Mouse (Mus musculus) adrenal gland (tissue): ENCODE measurements around the gene Sec22b.

Source experiments
- intact Hi-C: fragments of 180-260 bp; cut with DNase I; formaldehyde crosslinking; loops from one replicate; pipeline ENCODE4 v1.15.1; 2025
- long read RNA-seq, 2 experiments: library from polyadenylated mRNA; unstranded; transcript quantifications; one replicate each; pipeline ENCODE4 v2.0.0; 2020; ENCODE audit warnings: borderline replicate concordance in 1 of 2; ENCODE audit not compliant: insufficient replicate concordance in 1 of 2

The Sec22b gene
- long read RNA-seq, experiment 1, transcript Sec22b-201 (5 exons, 2,810 nt), result major isoform, 148 of 159 reads
- long read RNA-seq, experiment 1, partial matches to known transcripts, result 0 of 159 reads
- long read RNA-seq, experiment 1, other reads (novel, unspliced or antisense), result 9 of 159 reads
- long read RNA-seq, experiment 2, transcript Sec22b-201 (5 exons, 2,810 nt), result major isoform, 87 of 94 reads
- long read RNA-seq, experiment 2, partial matches to known transcripts, result 1 of 94 reads
- long read RNA-seq, experiment 2, other reads (novel, unspliced or antisense), result 4 of 94 reads

GRCm38 (mm10) chr3:97900516-97901490 is at the start of gene Sec22b:
Gene Sec22b (plus strand): TSS chr3:97901190.
- intact Hi-C loops, result no loop called here

GRCm38 (mm10) chr3:97851803-97852202 is 49.2 kb upstream of the Sec22b start:
- intact Hi-C loops, result no loop called here

- intact Hi-C loops, result no loop called here
Observed at GRCm38 (mm10) chr3:97854575-97855384, 46.2 kb upstream of the Sec22b start.

- intact Hi-C loops, result no loop called here
Observed at GRCm38 (mm10) chr3:97859400-97859799, 41.6 kb upstream of the Sec22b start.

GRCm38 (mm10) chr3:97860820-97861451 is 40.1 kb upstream of the Sec22b start:
- intact Hi-C loops, result no loop called here

GRCm38 (mm10) chr3:97866696-97867095 is 34.3 kb upstream of the Sec22b start:
- intact Hi-C loops, result no loop called here

- intact Hi-C loops, result no loop called here
Observed at GRCm38 (mm10) chr3:97867221-97868023, 33.6 kb upstream of the Sec22b start.

GRCm38 (mm10) chr3:97868024-97868689 is 32.8 kb upstream of the Sec22b start:
- intact Hi-C loops, result no loop called here

GRCm38 (mm10) chr3:97868733-97869132 is 32.3 kb upstream of the Sec22b start:
- intact Hi-C loops, result no loop called here

- intact Hi-C loops, result no loop called here
Observed at GRCm38 (mm10) chr3:97869730-97870129, 31.3 kb upstream of the Sec22b start.

GRCm38 (mm10) chr3:97874777-97875176 is 26.2 kb upstream of the Sec22b start:
- intact Hi-C loops, result loop anchor here (5.0 kb wide), 1 partner anchor 107 kb away; no protein-coding TSS in a partner anchor

GRCm38 (mm10) chr3:97876259-97876658 is 24.7 kb upstream of the Sec22b start:
- intact Hi-C loops, result loop anchor here (5.0 kb wide), 1 partner anchor 109 kb away; no protein-coding TSS in a partner anchor

- intact Hi-C loops, result loop anchor here (2.0 to 5.0 kb wide), 2 partner anchors 112 to 196 kb away; no protein-coding TSS in a partner anchor
Observed at GRCm38 (mm10) chr3:97879222-97879621, 21.8 kb upstream of the Sec22b start.

- intact Hi-C loops, result no loop called here
Observed at GRCm38 (mm10) chr3:97881576-97881975, 19.4 kb upstream of the Sec22b start.

- intact Hi-C loops, result no loop called here
Observed at GRCm38 (mm10) chr3:97887785-97888167, 13.2 kb upstream of the Sec22b start.

- intact Hi-C loops, result no loop called here
Observed at GRCm38 (mm10) chr3:97888168-97888901, 12.7 kb upstream of the Sec22b start, which contains the start of gene Pde4dip. Gene Pde4dip (minus strand): TSS chr3:97888707.

GRCm38 (mm10) chr3:97890205-97890604 is 10.8 kb upstream of the Sec22b start:
- intact Hi-C loops, result no loop called here

- intact Hi-C loops, result no loop called here
Observed at GRCm38 (mm10) chr3:97894695-97895094, 6.3 kb upstream of the Sec22b start.
